Comparison of ENCODE assay signal across 32 mouse cellular contexts in the genomic region with DNA sequence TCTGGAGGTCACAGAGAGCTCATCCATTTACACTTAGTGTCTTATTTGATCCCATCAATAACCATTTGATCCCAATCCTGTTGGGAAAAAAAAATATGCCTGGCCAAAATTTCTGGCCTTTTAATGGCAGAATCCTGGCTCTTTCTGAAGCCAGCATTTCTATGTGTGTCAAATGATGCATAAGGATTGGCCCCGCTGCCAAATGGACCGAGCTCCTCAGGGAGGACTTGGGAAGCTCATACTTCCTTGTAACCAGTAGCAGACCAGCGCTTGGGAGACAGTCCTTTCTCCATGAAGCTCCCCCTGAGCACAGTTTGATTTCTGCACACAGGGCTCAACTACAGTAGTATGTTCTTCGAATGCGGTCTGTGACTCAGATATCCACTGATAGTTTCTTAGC. TPM values are rescaled to one million over a fixed set of nuclear protein-coding genes. Genes with fewer than 3 reads are reported as not detected.
DNase-seq lines count a peak whose midpoint lies in the region; ATAC-seq and TF ChIP-seq lines count a peak whose summit lies in the region.
"Had no signal": no experiment of that assay in that cellular context is flagged by ENCODE, and none has a peak within 500 bp of the region (broad histone marks: within the 10 kb centered on the region; RNA-seq: fewer than 3 reads in every experiment).

No protein-coding gene starts in this region.

- WGBS in hindbrain, embryonic 15.5 days, result 72% methylated on average over 5 of the region's 5 CpGs
- 90% methylated on average over 5 of the region's 5 CpGs for WGBS in hindbrain, embryonic 10.5 days
- WGBS in hindbrain, postnatal 0 days, result 71% methylated on average over 5 of the region's 5 CpGs
- 83% methylated on average over 5 of the region's 5 CpGs for WGBS in neural tube, embryonic 15.5 days

- no peaks in the 10 kb centered on the region for H3K36me3 ChIP-seq in hindbrain, embryonic 15.5 days
- no peaks in the 10 kb centered on the region for H3K36me3 ChIP-seq in hindbrain, embryonic 10.5 days
- H3K36me3 ChIP-seq in hindbrain, postnatal 0 days (ENCODE audit: insufficient read depth, low read length), result no peaks in the 10 kb centered on the region
- H3K36me3 ChIP-seq in neural tube, embryonic 15.5 days, result no peaks in the 10 kb centered on the region
- H3K36me3 ChIP-seq: G1E; kidney, embryonic 15.5 days had no signal

- H3K9ac ChIP-seq in hindbrain, embryonic 15.5 days, result no peak overlapping the region
- no peak overlapping the region for H3K9ac ChIP-seq in hindbrain, postnatal 0 days (replicated peaks; ENCODE audit: low read length)
- no peak overlapping the region for H3K9ac ChIP-seq in neural tube, embryonic 15.5 days (replicated peaks)
- H3K9ac ChIP-seq: kidney, embryonic 15.5 days; liver, embryonic 14.5 days had no signal

- DNase-seq in cerebellum, postnatal 14 days, result peak; percentile 30 to 40
- DNase-seq in cerebellum, adult 11-12 months, result no peak
- no peak for DNase-seq in hindbrain, embryonic 10.5 days (ENCODE audit: low spot score)
- DNase-seq in hindbrain, postnatal 0 days (ENCODE audit: low spot score), result no peak
- no peak for DNase-seq in c-Kit-positive CD71-positive TER-119-positive erythroid progenitor cells, embryonic 14.5 days (ENCODE audit: low spot score)
- DNase-seq: adrenal gland, postnatal 14 days; cerebellum, adult 2 months; cerebellum, postnatal 36 days; gastrocnemius, postnatal 25 days; heart, adult 18-20 months; heart, postnatal 4 days; kidney, adult 18-20 months; kidney, postnatal 25 days; liver; lung, adult 2 months; lung, postnatal 10 days; right cerebral cortex, postnatal 4 days; thymus, adult 18-20 months; thymus, postnatal 25 days had no signal

- peaks cover 8% of the 10 kb centered on the region for H3K27me3 ChIP-seq in hindbrain, embryonic 15.5 days
- peaks cover 38% of the 10 kb centered on the region for H3K27me3 ChIP-seq in hindbrain, embryonic 10.5 days (ENCODE audit: insufficient read depth, poor library complexity, severe bottlenecking)
- no peaks in the 10 kb centered on the region for H3K27me3 ChIP-seq in hindbrain, postnatal 0 days (ENCODE audit: insufficient read depth, low read length)
- peaks cover 16% of the 10 kb centered on the region for H3K27me3 ChIP-seq in neural tube, embryonic 15.5 days (replicated peaks)

- peak overlapping the region; percentile 87 for H3K4me2 ChIP-seq in hindbrain, embryonic 15.5 days
- peak overlapping the region; percentile 79; the same call in 1 of the 2 replicates for H3K4me2 ChIP-seq in hindbrain, postnatal 0 days (ENCODE audit: low read depth, low read length)
- H3K4me2 ChIP-seq in neural tube, embryonic 15.5 days, result peak overlapping the region; percentile 98
- H3K4me2 ChIP-seq: heart, embryonic 11.5 days; kidney, embryonic 15.5 days had no signal

- no peak for TF ChIP-seq CTCF in hindbrain, postnatal 0 days (IDR thresholded peaks at IDR 0.05; ENCODE audit: low read depth)

- no peaks in the 10 kb centered on the region for H3K9me3 ChIP-seq in hindbrain, embryonic 15.5 days
- no peaks in the 10 kb centered on the region for H3K9me3 ChIP-seq in hindbrain, embryonic 10.5 days
- no peaks in the 10 kb centered on the region for H3K9me3 ChIP-seq in hindbrain, postnatal 0 days (ENCODE audit: low read length)
- no peaks in the 10 kb centered on the region for H3K9me3 ChIP-seq in neural tube, embryonic 15.5 days (replicated peaks)
- H3K9me3 ChIP-seq: kidney, embryonic 15.5 days had no signal

- peak overlapping the region; percentile 50 for H3K4me3 ChIP-seq in hindbrain, embryonic 15.5 days
- H3K4me3 ChIP-seq in hindbrain, embryonic 10.5 days, result no peak overlapping the region
- H3K4me3 ChIP-seq in hindbrain, postnatal 0 days (ENCODE audit: low read length), result 0 out of 2 replicates have a peak overlapping the region, but pooled peaks have one; percentile 7
- peak overlapping the region; percentile 65 for H3K4me3 ChIP-seq in neural tube, embryonic 15.5 days (replicated peaks)
- H3K4me3 ChIP-seq: kidney, embryonic 15.5 days had no signal

- H3K27ac ChIP-seq in hindbrain, embryonic 15.5 days (replicated peaks), result no peak overlapping the region
- H3K27ac ChIP-seq in hindbrain, embryonic 10.5 days, result no peak overlapping the region
- H3K27ac ChIP-seq in hindbrain, postnatal 0 days, result no peak overlapping the region
- no peak overlapping the region for H3K27ac ChIP-seq in neural tube, embryonic 15.5 days (replicated peaks)
- H3K27ac ChIP-seq: kidney, embryonic 15.5 days; liver, embryonic 14.5 days; macrophage; stomach, postnatal 0 days had no signal

- ATAC-seq in hindbrain, embryonic 15.5 days (ENCODE audit: low FRiP score, low read depth), result no peak
- ATAC-seq in hindbrain, postnatal 0 days, result no peak
- ATAC-seq in neural tube, embryonic 15.5 days (ENCODE audit: low FRiP score), result no peak
- ATAC-seq: forebrain, embryonic 14.5 days; Patski had no signal

- peaks cover 28% of the 10 kb centered on the region for H3K4me1 ChIP-seq in hindbrain, embryonic 15.5 days (replicated peaks)
- peaks cover 26% of the 10 kb centered on the region for H3K4me1 ChIP-seq in hindbrain, embryonic 10.5 days (replicated peaks)
- H3K4me1 ChIP-seq in hindbrain, postnatal 0 days (ENCODE audit: insufficient read depth, low read length), result peaks cover 5% of the 10 kb centered on the region; the same call in 1 of the 2 replicates
- peaks cover 40% of the 10 kb centered on the region for H3K4me1 ChIP-seq in neural tube, embryonic 15.5 days

RNA-seq across cellular contexts. Expression of gene Alk, which starts 3.6 kb away (rescaled TPM):
- 5.1 and 5.5 TPM in 2 replicates for polyA plus RNA-seq in hindbrain, embryonic 15.5 days (2015; fragmentation: Nextera tagmentation; extraction: Ambion mirVana)
- 0.27 and 0.49 TPM in 2 replicates for polyA plus RNA-seq in hindbrain, embryonic 10.5 days (2016; fragmentation: Nextera tagmentation; extraction: Ambion mirVana)
- total RNA-seq in hindbrain, postnatal 0 days (2014; rRNA removed), result 17.1 and 17.4 TPM in 2 replicates
- 3.4 and 4.0 TPM in 2 replicates for polyA plus RNA-seq in hindbrain, postnatal 0 days (2015; fragmentation: Nextera tagmentation; extraction: Ambion mirVana)
- polyA plus RNA-seq in neural tube, embryonic 15.5 days (2015; fragmentation: Nextera tagmentation; extraction: Ambion mirVana), result 6.2 and 8.3 TPM in 2 replicates
- total RNA-seq: adrenal gland, postnatal 14 days; gastrocnemius, adult 18-20 months; heart, adult 18-20 months; megakaryocyte-erythroid progenitor cell, adult 5-6 weeks had no signal
- polyA plus RNA-seq: G1E; lung, adult 2 months; macrophage; spleen, adult 2 months had no signal

Comparison
In these comparisons a context has a peak if more than half of its experiments do, and no peak if none do; other contexts are left out.
1. DNase-seq: peak in cerebellum, postnatal 14 days (2 of 2); none in cerebellum, adult 11-12 months (single experiment), hindbrain, embryonic 10.5 days (single experiment), hindbrain, postnatal 0 days (single experiment) and c-Kit-positive CD71-positive TER-119-positive erythroid progenitor cells, embryonic 14.5 days (single experiment).
2. Peak in every context shown above with its lines, with median percentiles within 50 percentile points of each other: H3K4me2 ChIP-seq.